Comparison of ENCODE assay signal across 13 mouse cellular contexts in the genomic region with DNA sequence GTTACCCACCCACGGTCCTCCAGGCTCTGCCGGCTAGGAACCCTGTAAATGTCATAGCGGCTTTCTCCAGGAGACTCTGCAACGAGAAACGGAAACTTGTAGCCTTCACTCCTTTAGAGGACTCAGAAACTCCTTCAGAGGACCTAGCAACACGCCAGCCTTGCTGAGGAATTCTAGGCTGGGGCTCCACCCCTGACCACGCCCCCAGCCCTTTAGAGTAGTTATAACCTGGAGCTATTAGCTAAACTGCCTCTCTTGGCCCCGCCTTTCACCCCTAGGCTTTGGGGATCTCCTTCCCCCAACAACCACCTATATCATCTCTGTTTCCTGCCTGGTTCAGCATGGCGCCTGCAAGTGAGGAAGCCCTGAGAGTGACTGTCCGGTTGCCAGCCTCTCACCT. TPM values are rescaled to one million over a fixed set of nuclear protein-coding genes. Genes with fewer than 3 reads are reported as not detected.
A peak's percentile ranks its signal among the peaks of the same experiment; 100 is the strongest.
DNase-seq lines count a peak whose midpoint lies in the region; ATAC-seq and TF ChIP-seq lines count a peak whose summit lies in the region.
"Had no signal": no experiment of that assay in that cellular context is flagged by ENCODE, and none has a peak within 500 bp of the region (broad histone marks: within the 10 kb centered on the region; RNA-seq: fewer than 3 reads in every experiment).

No protein-coding gene starts in this region.

- H3K27me3 ChIP-seq in heart, embryonic 10.5 days (ENCODE audit: insufficient read depth, poor library complexity, severe bottlenecking): peaks cover 78% of the 10 kb centered on the region
- H3K27me3 ChIP-seq in lung, embryonic 14.5 days (ENCODE audit: insufficient read depth, low read length): peaks cover 27% of the 10 kb centered on the region
- H3K27me3 ChIP-seq in intestine, embryonic 15.5 days (replicated peaks): peaks cover 14% of the 10 kb centered on the region

- ATAC-seq in lung, embryonic 14.5 days (ENCODE audit: insufficient read depth): no peak
- 0 out of 2 replicates have a peak, but pooled peaks have one; percentile 24 for ATAC-seq in intestine, embryonic 15.5 days
- peak; percentile 39; the same call in 1 of the 2 replicates for ATAC-seq in megakaryocyte progenitor cell, adult 5-6 weeks (replicated peaks; ENCODE audit: poor library complexity)
- ATAC-seq: liver, embryonic 12.5 days had no signal

- no peaks in the 10 kb centered on the region for H3K9me3 ChIP-seq in heart, embryonic 10.5 days
- H3K9me3 ChIP-seq in lung, embryonic 14.5 days (ENCODE audit: low read depth, low read length): no peaks in the 10 kb centered on the region
- no peaks in the 10 kb centered on the region for H3K9me3 ChIP-seq in intestine, embryonic 15.5 days
- H3K9me3 ChIP-seq: liver, embryonic 12.5 days had no signal

- H3K4me3 ChIP-seq in heart, embryonic 10.5 days: no peak overlapping the region; the same call in 1 of the 2 replicates
- H3K4me3 ChIP-seq in lung, embryonic 14.5 days (ENCODE audit: low read depth, low read length): no peak overlapping the region
- no peak overlapping the region for H3K4me3 ChIP-seq in intestine, embryonic 15.5 days (replicated peaks)
- H3K4me3 ChIP-seq: liver, embryonic 12.5 days had no signal

- H3K9ac ChIP-seq in lung, embryonic 14.5 days: peak overlapping the region; percentile 9; the same call in 1 of the 2 replicates
- no peak overlapping the region for H3K9ac ChIP-seq in intestine, embryonic 15.5 days
- H3K9ac ChIP-seq: liver, embryonic 12.5 days had no signal

- H3K36me3 ChIP-seq in heart, embryonic 10.5 days: no peaks in the 10 kb centered on the region; the same call in 1 of the 2 replicates
- 0 out of 2 replicates have a peak, but pooled peaks cover 1% of the 10 kb centered on the region for H3K36me3 ChIP-seq in lung, embryonic 14.5 days (ENCODE audit: insufficient read depth)
- H3K36me3 ChIP-seq in intestine, embryonic 15.5 days: no peaks in the 10 kb centered on the region
- H3K36me3 ChIP-seq: liver, embryonic 12.5 days had no signal

- DNase-seq in heart, embryonic 10.5 days (ENCODE audit: low spot score): no peak
- no peak for DNase-seq in heart, postnatal 4 days
- DNase-seq in lung, embryonic 14.5 days: peak; percentile 67
- DNase-seq in lung, postnatal 25 days (ENCODE audit: low spot score): no peak
- DNase-seq in cerebellum, adult 11-12 months: no peak
- no peak for DNase-seq in frontal cortex, postnatal 10 days (ENCODE audit: low spot score in 2 of 2)
- DNase-seq: adrenal gland, adult 8-10 months; gastrocnemius, postnatal 10 days; kidney, postnatal 10 days; layer of hippocampus, postnatal 36 days had no signal

- peaks cover 16% of the 10 kb centered on the region for H3K4me1 ChIP-seq in heart, embryonic 10.5 days
- H3K4me1 ChIP-seq in lung, embryonic 14.5 days (ENCODE audit: insufficient read depth): no peaks in the 10 kb centered on the region
- peaks cover 10% of the 10 kb centered on the region for H3K4me1 ChIP-seq in intestine, embryonic 15.5 days (replicated peaks)

- TF ChIP-seq CTCF in lung, embryonic 14.5 days (IDR thresholded peaks at IDR 0.05; ENCODE audit: low read depth): no peak

- H3K4me2 ChIP-seq in lung, embryonic 14.5 days: no peak overlapping the region
- no peak overlapping the region; the same call in 1 of the 2 replicates for H3K4me2 ChIP-seq in intestine, embryonic 15.5 days (replicated peaks)
- H3K4me2 ChIP-seq: liver, embryonic 12.5 days had no signal

- peak overlapping the region; percentile 44; the same call in 1 of the 2 replicates for H3K27ac ChIP-seq in heart, embryonic 10.5 days
- H3K27ac ChIP-seq in lung, embryonic 14.5 days (ENCODE audit: low read depth): no peak overlapping the region
- H3K27ac ChIP-seq in intestine, embryonic 15.5 days: no peak overlapping the region
- H3K27ac ChIP-seq: liver, embryonic 12.5 days had no signal

- WGBS in heart, embryonic 10.5 days: 32% methylated on average over 10 of the region's 10 CpGs
- 23% methylated on average over 10 of the region's 10 CpGs for WGBS in lung, embryonic 14.5 days
- 28% methylated on average over 10 of the region's 10 CpGs for WGBS in intestine, embryonic 15.5 days

RNA-seq across cellular contexts. Expression of a gene that starts 11.9 kb away (rescaled TPM):
- 1.8 and 4.4 TPM in 2 replicates for polyA plus RNA-seq in heart, embryonic 10.5 days (2016; fragmentation: Nextera tagmentation; extraction: Ambion mirVana)
- under 1 TPM in 1 of 2 experiments, not detected in 1; 0.50 TPM for total RNA-seq in heart, postnatal 4 days (2021)
- polyA plus RNA-seq in lung, embryonic 14.5 days (2014; fragmentation: Nextera tagmentation; extraction: Ambion mirVana): 15.3 and 17.2 TPM in 2 replicates
- 47.0 and 53.3 TPM in 2 replicates for polyA plus RNA-seq in intestine, embryonic 15.5 days (2015; fragmentation: Nextera tagmentation; extraction: Ambion mirVana)
- total RNA-seq in megakaryocyte progenitor cell, adult 5-6 weeks (2015): 2.3 TPM in 2 replicates
- total RNA-seq in megakaryocyte progenitor cell, adult 5-6 weeks (2017): 3.9 and 5.2 TPM in 2 replicates

RNA-seq across cellular contexts. Expression of a gene that starts 12.7 kb away (rescaled TPM):
- 56.5 and 57.0 TPM in 2 replicates for polyA plus RNA-seq in heart, embryonic 10.5 days (2016; fragmentation: Nextera tagmentation; extraction: Ambion mirVana)
- 10 to 100 TPM; 49.0 to 53.0 TPM for total RNA-seq in heart, postnatal 4 days (2021)
- polyA plus RNA-seq in lung, embryonic 14.5 days (2014; fragmentation: Nextera tagmentation; extraction: Ambion mirVana): 50.4 and 50.8 TPM in 2 replicates
- polyA plus RNA-seq in intestine, embryonic 15.5 days (2015; fragmentation: Nextera tagmentation; extraction: Ambion mirVana): 55.1 and 69.2 TPM in 2 replicates
- 15.5 and 20.2 TPM in 2 replicates for total RNA-seq in megakaryocyte progenitor cell, adult 5-6 weeks (2015)
- 10.5 and 16.9 TPM in 2 replicates for total RNA-seq in megakaryocyte progenitor cell, adult 5-6 weeks (2017)

RNA-seq across cellular contexts. Expression of a gene that starts 12.8 kb away (rescaled TPM):
- polyA plus RNA-seq in heart, embryonic 10.5 days (2016; fragmentation: Nextera tagmentation; extraction: Ambion mirVana): 284 and 285 TPM in 2 replicates
- total RNA-seq in heart, postnatal 4 days (2021): 100 to 1,000 TPM; 118 to 125 TPM
- 222 and 223 TPM in 2 replicates for polyA plus RNA-seq in lung, embryonic 14.5 days (2014; fragmentation: Nextera tagmentation; extraction: Ambion mirVana)
- polyA plus RNA-seq in intestine, embryonic 15.5 days (2015; fragmentation: Nextera tagmentation; extraction: Ambion mirVana): 242 and 245 TPM in 2 replicates
- total RNA-seq in megakaryocyte progenitor cell, adult 5-6 weeks (2015): 95.1 and 97.1 TPM in 2 replicates
- 155 and 196 TPM in 2 replicates for total RNA-seq in megakaryocyte progenitor cell, adult 5-6 weeks (2017)

RNA-seq across cellular contexts. Expression of a gene that starts 13.3 kb away (rescaled TPM):
- polyA plus RNA-seq in heart, embryonic 10.5 days (2016; fragmentation: Nextera tagmentation; extraction: Ambion mirVana): 42.6 and 55.9 TPM in 2 replicates
- 10 to 100 TPM; 52.0 to 55.4 TPM for total RNA-seq in heart, postnatal 4 days (2021)
- 50.8 and 58.6 TPM in 2 replicates for polyA plus RNA-seq in lung, embryonic 14.5 days (2014; fragmentation: Nextera tagmentation; extraction: Ambion mirVana)
- polyA plus RNA-seq in intestine, embryonic 15.5 days (2015; fragmentation: Nextera tagmentation; extraction: Ambion mirVana): 41.2 and 42.7 TPM in 2 replicates
- total RNA-seq in megakaryocyte progenitor cell, adult 5-6 weeks (2015): 18.9 and 24.6 TPM in 2 replicates
- total RNA-seq in megakaryocyte progenitor cell, adult 5-6 weeks (2017): 32.4 and 37.4 TPM in 2 replicates

RNA-seq across cellular contexts. Expression of a gene that starts 26.8 kb away (rescaled TPM):
- 1.2 and 2.2 TPM in 2 replicates for polyA plus RNA-seq in heart, embryonic 10.5 days (2016; fragmentation: Nextera tagmentation; extraction: Ambion mirVana)
- total RNA-seq in heart, postnatal 4 days (2021): under 1 TPM; 0.21 to 0.56 TPM
- 2.0 and 2.9 TPM in 2 replicates for polyA plus RNA-seq in lung, embryonic 14.5 days (2014; fragmentation: Nextera tagmentation; extraction: Ambion mirVana)
- 2.2 and 2.4 TPM in 2 replicates for polyA plus RNA-seq in intestine, embryonic 15.5 days (2015; fragmentation: Nextera tagmentation; extraction: Ambion mirVana)
- total RNA-seq in megakaryocyte progenitor cell, adult 5-6 weeks (2015): 10.2 and 16.7 TPM in 2 replicates
- total RNA-seq in megakaryocyte progenitor cell, adult 5-6 weeks (2017): 32.7 and 33.7 TPM in 2 replicates
